Mouse (Mus musculus) limb, embryonic 12.5 days (tissue): ENCODE measurements at regions not wholly inside any gene's neighbourhood (a gene's known extent, or its start where the extent isn't known, plus 50 kb on each side); places are given as distances from the start of the nearest gene placed in this dataset.

ENCODE experiments used
- ATAC-seq: fragments of 200-750 bp; cut with Nextera tagmentation; 2 replicates; pipeline ENCODE4 v1.8.0; 2017; ENCODE audit warnings: low read depth, moderate TSS enrichment; ENCODE audit not compliant: insufficient number of reproducible peaks, insufficient read depth, low FRiP score, low TSS enrichment
- H3K27ac ChIP-seq: fragments of 300-500 bp; sonication (generic); 2 replicates; pipeline ENCODE4 v1.5.1; 2016; ENCODE audit warnings: mild to moderate bottlenecking, moderate library complexity
- H3K27me3 ChIP-seq: fragments of 300-500 bp; sonication (generic); 2 replicates; pipeline ENCODE4 v1.6.1; 2016; ENCODE audit warnings: mild to moderate bottlenecking, moderate library complexity
- H3K36me3 ChIP-seq: fragments of 300-500 bp; sonication (generic); 2 replicates; pipeline ENCODE4 v1.6.1; 2016; ENCODE audit warnings: mild to moderate bottlenecking, moderate library complexity
- H3K4me1 ChIP-seq: fragments of 300-500 bp; sonication (generic); replicated peaks from 2 replicates; pipeline ENCODE4 v1.6.1; 2016
- H3K4me2 ChIP-seq: fragments of 300-500 bp; sonication (generic); 2 replicates; pipeline ENCODE4 v1.6.1; 2016; ENCODE audit warnings: mild to moderate bottlenecking, moderate library complexity
- H3K4me3 ChIP-seq: fragments of 300-500 bp; sonication (generic); replicated peaks from 2 replicates; pipeline ENCODE4 v1.5.1; 2016; ENCODE audit warnings: mild to moderate bottlenecking
- H3K9ac ChIP-seq: fragments of 300-500 bp; sonication (generic); replicated peaks from 2 replicates; pipeline ENCODE4 v1.6.1; 2016; ENCODE audit warnings: mild to moderate bottlenecking, moderate library complexity
- H3K9me3 ChIP-seq: fragments of 300-500 bp; sonication (generic); 2 replicates; pipeline ENCODE4 v1.6.1; 2016; ENCODE audit warnings: mild to moderate bottlenecking, moderate library complexity
- WGBS: fragments of 180-500 bp; shearing (Covaris S2); methylation state at CpG from one replicate; pipeline ENCODE4 v1.1.7; 2016; 5-methylcytosine and 5-hydroxymethylcytosine counted together

DNA sequence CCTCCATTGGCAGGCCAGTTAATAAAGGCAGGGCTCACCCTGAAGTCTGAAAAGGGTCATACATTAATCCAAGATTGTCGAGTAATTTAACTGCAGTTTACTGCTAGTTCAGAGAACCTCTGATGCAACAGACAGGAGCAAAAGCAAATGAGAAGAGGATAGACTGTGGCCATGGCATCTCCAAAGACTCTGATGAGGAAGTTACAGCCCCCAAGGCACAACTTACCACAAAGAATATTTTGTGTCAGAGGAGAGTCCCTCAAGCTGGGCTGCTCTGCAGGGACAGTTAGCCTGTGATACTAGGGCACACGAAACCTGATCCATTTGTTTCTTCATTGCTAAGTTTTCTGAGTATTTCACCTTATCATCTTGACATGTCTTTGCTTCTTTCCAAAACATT lies 130.9 kb upstream of the Sesn3 start:
- Histone ChIP-seq H3K4me3 (no peak overlapping the region), H3K36me3 (no peaks in the 10 kb centered on the region), H3K27me3 (no peaks in the 10 kb centered on the region), H3K27ac (no peak overlapping the region), H3K4me2 (no peak overlapping the region), H3K4me1 (no peaks in the 10 kb centered on the region), H3K9me3 (no peaks in the 10 kb centered on the region), H3K9ac (no peak overlapping the region)
- no peak for ATAC-seq
- 58% methylated on average over 2 of the region's 2 CpGs for WGBS

DNA sequence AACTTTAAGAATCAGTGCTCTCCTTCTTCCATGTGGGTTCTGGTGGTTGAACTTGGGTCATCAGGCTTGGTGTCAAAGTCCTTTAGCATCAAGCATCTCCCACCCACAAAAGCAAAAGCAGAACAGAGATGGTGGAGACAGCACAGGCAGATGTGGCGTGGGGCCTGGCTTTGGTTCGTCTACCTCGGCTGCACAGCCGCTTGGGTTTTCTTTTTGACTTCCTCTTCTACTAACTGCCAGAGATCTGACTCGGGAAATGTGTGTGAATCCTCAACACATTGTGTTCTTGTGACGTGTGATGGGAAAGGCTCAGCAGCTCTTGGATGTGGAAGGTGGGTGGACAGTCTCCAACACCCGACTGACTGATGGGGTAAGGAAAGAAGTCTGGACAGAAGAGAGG lies 127.8 kb upstream of the Sesn3 start:
- no peaks in the 10 kb centered on the region for H3K4me1 ChIP-seq
- ATAC-seq = no peak
- WGBS = 84% methylated on average over 7 of the region's 7 CpGs
- no peak overlapping the region for H3K27ac ChIP-seq
- no peaks in the 10 kb centered on the region for H3K27me3 ChIP-seq
- no peak overlapping the region for H3K4me3 ChIP-seq
- H3K4me2 ChIP-seq = no peak overlapping the region
- no peaks in the 10 kb centered on the region for H3K9me3 ChIP-seq
- H3K36me3 ChIP-seq = no peaks in the 10 kb centered on the region
- no peak overlapping the region for H3K9ac ChIP-seq

DNA sequence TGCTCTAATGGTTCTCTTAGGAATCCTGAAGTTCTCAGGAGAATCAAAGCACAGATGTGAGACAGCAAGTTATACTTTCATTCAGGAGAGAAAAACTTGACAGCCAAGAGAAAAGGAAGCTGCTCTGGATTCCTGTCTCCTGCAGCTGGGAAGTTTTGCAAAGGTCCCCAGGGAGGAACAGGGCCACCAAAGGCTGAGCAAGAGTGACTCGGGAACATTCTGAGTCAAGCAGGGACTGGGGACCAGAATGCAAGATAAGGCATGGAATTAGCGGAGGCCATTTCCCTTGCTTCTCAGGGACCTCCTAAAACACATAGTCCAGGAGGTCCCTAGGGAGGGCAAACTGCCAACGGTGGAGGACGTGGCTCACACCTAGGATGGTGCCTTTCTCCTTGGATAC lies 127.1 kb upstream of the Sesn3 start:
- Histone ChIP-seq H3K27me3 (no peaks in the 10 kb centered on the region), H3K9ac (no peak overlapping the region), H3K4me2 (no peak overlapping the region), H3K4me3 (no peak overlapping the region), H3K36me3 (no peaks in the 10 kb centered on the region), H3K27ac (no peak overlapping the region), H3K9me3 (no peaks in the 10 kb centered on the region), H3K4me1 (no peaks in the 10 kb centered on the region)
- ATAC-seq = no peak
- 68% methylated on average over 4 of the region's 4 CpGs for WGBS

DNA sequence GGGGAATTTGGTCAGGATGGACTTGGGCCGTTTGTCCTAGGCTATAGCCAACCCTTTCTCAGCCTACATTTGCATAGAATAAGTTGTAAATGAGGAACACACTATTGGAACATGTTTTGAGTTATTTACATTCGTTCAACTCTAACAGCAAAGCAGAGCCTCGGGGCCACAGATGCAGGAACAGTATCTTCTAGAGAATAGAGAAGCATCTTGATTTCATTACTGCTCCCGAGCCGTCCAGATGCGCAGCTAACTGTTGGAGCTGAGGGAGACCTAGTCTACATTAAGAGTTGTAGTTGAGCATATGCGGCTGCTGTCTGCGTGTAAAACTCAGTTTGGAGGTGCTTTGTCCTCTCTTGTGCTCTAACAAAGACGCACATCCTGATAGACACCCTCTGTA lies 124.6 kb upstream of the Sesn3 start:
- no peaks in the 10 kb centered on the region for H3K27me3 ChIP-seq
- H3K9ac ChIP-seq = no peak overlapping the region
- no peak overlapping the region for H3K4me2 ChIP-seq
- 49% methylated on average over 9 of the region's 9 CpGs for WGBS
- no peaks in the 10 kb centered on the region for H3K36me3 ChIP-seq
- no peak overlapping the region for H3K4me3 ChIP-seq
- H3K4me1 ChIP-seq = no peaks in the 10 kb centered on the region
- no peak for ATAC-seq
- no peak overlapping the region for H3K27ac ChIP-seq
- 0 out of 2 replicates have a peak, but pooled peaks cover 3% of the 10 kb centered on the region for H3K9me3 ChIP-seq

DNA sequence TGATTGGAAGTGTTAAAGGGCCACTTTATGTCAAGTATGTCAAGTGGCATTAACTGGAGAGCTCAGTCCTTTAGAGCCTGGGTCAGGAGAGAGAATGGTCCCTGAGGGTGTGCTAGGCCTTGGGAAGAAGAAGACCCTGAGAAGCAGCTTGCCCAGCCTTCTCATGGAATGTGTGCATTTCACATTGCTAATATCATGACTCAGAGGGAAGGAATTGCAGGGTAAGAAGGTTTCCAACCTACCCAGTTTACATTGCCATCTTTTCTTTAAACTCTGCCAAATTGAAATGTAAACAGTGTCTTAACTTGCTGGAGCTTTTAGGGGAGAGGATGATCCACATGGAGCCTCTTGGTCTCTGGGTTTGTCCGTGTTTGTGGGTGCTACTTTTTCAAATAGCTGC lies 117.9 kb upstream of the Sesn3 start:
- no peak for ATAC-seq
- H3K27ac ChIP-seq = no peak overlapping the region
- 67% methylated on average over 1 of the region's 1 CpGs for WGBS

DNA sequence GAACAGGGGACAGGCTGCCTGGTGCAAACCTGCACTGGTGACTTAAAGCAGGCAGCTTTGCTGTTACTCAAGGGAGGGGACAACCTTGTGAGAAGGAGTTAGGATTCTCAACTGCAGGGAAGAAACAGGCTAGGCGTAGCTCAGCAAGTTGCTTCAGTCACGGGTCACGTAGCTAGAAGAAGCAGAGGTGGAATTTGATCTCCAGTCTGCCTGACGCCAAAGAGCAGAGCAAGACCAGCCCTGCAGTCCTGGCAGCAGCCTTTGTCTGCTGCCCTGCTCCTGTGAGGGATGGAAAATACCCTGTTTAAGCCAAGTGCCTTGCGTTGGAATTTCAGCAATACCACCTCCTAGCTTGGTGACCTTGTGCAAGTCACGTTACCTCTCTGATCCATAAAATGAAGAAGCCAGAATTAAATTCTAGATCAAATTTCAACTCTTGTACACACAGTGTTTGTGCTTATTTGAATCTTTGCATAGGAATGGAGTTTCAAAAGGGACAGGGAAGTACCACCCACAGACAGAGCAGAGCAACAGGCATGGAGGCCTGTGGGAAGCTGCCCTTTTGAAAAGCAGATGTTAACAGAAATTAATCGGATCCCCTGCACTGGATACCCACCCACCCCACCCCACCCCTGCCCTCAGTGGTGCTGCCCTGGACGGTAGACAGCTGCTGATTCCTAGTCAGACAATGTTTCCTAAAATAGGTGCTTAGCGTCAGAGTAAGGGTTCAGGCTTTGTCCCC lies 116.6 kb upstream of the Sesn3 start:
- no peak overlapping the region for H3K4me3 ChIP-seq
- H3K4me1 ChIP-seq = 0 out of 2 replicates have a peak, but pooled peaks cover 6% of the 10 kb centered on the region
- no peak overlapping the region for H3K27ac ChIP-seq
- no peak for ATAC-seq
- WGBS = 41% methylated on average over 9 of the region's 9 CpGs
- no peak overlapping the region for H3K9ac ChIP-seq
- H3K27me3 ChIP-seq = no peaks in the 10 kb centered on the region
- 0 out of 2 replicates have a peak, but pooled peaks cover 8% of the 10 kb centered on the region for H3K9me3 ChIP-seq
- no peaks in the 10 kb centered on the region for H3K36me3 ChIP-seq
- no peak overlapping the region for H3K4me2 ChIP-seq

More for the DNA sequence above, 117.9 kb upstream of the Sesn3 start:
- H3K9me3 ChIP-seq = 0 out of 2 replicates have a peak, but pooled peaks cover 3% of the 10 kb centered on the region
- H3K4me2 ChIP-seq = no peak overlapping the region
- no peaks in the 10 kb centered on the region for H3K36me3 ChIP-seq
- H3K27me3 ChIP-seq = no peaks in the 10 kb centered on the region
- H3K9ac ChIP-seq = no peak overlapping the region
- 0 out of 2 replicates have a peak, but pooled peaks cover 6% of the 10 kb centered on the region for H3K4me1 ChIP-seq
- H3K4me3 ChIP-seq = no peak overlapping the region

DNA sequence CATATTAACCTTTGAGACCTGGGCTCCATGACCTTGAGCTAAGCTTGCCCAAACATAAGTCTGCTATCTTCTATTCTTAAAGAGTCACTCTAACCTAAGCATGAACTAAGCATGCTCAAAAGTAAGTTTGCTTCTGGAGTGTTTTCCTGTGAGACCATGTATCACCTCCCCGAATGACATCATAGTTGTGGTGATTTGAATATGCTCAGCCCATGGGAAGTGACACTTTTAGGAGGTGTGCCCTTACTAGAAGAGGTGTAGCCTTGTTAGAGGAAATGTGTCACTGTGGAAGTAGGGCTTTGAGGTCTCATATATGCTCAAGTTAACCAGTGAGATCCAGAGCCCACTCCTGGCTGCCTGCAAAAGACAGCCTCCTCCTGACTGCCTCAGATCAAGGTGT lies 114.7 kb upstream of the Sesn3 start:
- Histone ChIP-seq H3K9me3 (0 out of 2 replicates have a peak, but pooled peaks cover 8% of the 10 kb centered on the region), H3K9ac (no peak overlapping the region), H3K4me3 (no peak overlapping the region), H3K27ac (no peak overlapping the region), H3K4me2 (no peak overlapping the region), H3K36me3 (no peaks in the 10 kb centered on the region), H3K4me1 (0 out of 2 replicates have a peak, but pooled peaks cover 6% of the 10 kb centered on the region), H3K27me3 (no peaks in the 10 kb centered on the region)
- ATAC-seq = no peak
- WGBS = 85% methylated on average over 1 of the region's 1 CpGs

DNA sequence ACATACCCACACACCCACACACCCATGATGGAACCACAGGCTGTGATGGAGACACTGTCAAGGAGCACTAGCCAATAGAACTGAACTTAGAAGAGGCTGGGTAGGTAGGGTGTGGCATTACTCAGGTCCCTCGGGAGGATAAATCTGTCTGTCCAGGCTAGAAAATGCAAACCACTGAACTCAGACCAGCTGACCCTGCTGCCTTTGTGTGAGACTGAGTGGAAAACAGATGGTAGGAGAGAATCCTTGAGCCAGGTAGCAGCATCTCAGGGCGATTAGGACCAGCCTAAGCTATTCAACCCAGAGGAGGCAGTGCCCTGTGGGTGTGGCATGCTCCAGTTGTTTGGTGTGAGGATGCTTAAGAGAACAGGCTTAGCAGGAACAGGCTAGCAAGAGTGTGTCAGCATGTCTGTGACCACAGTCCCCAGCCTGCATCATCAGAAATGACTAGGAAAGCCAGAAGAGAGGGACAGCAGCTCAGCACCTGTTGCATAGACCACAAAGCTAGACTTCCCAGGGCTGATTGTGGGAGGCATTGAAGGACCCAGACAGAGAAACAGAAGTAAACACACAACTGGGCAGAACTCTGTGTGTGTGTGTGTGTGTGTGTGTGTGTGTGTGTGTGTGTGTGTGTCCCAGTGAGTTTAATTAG lies 103.2 kb upstream of the Sesn3 start:
- no peak overlapping the region for H3K4me2 ChIP-seq
- peaks cover 36% of the 10 kb centered on the region for H3K4me1 ChIP-seq
- no peak overlapping the region for H3K9ac ChIP-seq
- 52% methylated on average over 2 of the region's 2 CpGs for WGBS
- no peak overlapping the region for H3K27ac ChIP-seq
- no peaks in the 10 kb centered on the region for H3K9me3 ChIP-seq
- no peaks in the 10 kb centered on the region for H3K36me3 ChIP-seq
- no peak overlapping the region for H3K4me3 ChIP-seq
- no peak for ATAC-seq
- peaks cover 7% of the 10 kb centered on the region; the same call in 1 of the 2 replicates for H3K27me3 ChIP-seq

DNA sequence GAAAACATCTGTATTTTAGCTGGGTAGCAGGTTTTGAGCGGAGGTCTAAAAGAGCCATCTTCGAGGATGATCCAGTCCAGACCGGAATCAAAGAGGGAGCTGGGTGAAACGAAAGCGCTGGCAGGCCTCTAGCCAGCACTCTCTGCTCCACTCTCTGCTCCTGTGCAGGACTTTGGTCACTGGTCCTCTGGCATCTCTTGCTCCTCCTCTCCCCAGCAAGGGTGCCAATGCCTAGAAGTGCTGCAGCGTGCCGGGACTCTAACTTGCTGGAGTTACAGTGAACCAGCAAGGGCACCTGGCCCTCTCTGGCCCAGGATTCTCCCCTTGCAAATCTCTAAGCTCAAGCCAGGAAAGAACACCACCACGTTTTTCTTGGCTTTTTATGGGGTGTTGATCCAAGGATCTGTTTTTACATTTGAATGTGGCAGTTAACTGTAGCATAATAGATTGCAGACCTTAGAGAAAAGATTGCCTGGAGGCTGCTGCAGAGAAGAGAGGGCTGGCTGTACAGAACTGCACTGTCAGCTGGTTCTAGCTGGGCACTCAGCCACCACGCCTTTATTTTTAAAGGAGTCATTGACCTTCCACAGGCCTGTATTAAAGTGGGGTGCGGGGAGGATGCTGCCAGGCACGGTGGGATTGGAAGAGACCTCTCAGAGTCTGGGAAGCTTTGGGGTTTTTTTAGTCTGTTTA lies 101.1 kb upstream of the Sesn3 start:
- H3K4me3 ChIP-seq = 0 out of 2 replicates have a peak overlapping the region, but pooled peaks have one; percentile 5
- peaks cover 7% of the 10 kb centered on the region; the same call in 1 of the 2 replicates for H3K27me3 ChIP-seq
- peak overlapping the region; percentile 46 for H3K4me2 ChIP-seq
- H3K36me3 ChIP-seq = no peaks in the 10 kb centered on the region
- H3K9me3 ChIP-seq = no peaks in the 10 kb centered on the region
- H3K27ac ChIP-seq = peak overlapping the region; percentile 89
- H3K4me1 ChIP-seq = peaks cover 45% of the 10 kb centered on the region
- peak overlapping the region; percentile 37; the same call in 1 of the 2 replicates for H3K9ac ChIP-seq
- 7% methylated on average over 11 of the region's 11 CpGs for WGBS
- peak; percentile 86 for ATAC-seq

DNA sequence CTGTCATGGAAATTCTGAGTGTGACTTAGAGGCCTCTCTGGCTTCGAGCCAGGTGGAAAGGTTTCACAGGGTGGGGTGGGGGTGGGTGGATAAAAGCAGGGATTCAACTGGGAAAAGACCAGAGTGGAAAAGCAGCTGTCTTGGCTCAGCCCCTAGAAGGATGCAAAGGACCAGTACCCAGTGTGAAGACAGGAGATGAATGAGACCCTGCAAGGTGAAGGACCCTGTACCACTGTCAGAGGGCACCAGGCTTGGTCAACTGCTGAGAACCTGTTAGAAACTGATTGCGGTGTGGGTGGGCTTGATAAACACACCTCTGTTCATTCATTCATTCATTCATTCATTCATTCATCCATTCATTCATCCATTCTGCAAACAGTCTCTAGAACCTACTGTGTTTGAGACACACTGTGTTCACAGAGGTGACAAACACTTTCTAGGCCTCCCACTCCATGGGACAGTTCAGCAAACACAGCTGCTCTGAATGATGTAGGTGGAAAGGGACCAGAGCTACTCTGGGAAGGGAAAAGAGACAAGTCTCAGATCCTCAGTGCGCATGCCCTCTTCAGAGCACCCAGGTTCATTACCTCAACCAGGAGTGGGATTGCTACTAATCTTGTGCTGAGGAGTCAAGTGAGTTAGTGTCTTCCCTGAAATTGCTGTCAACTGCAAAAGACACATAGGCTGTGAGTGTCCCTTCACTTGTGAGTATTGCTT lies 100.4 kb upstream of the Sesn3 start:
- Histone ChIP-seq H3K9ac (no peak overlapping the region), H3K4me3 (no peak overlapping the region), H3K27ac (peak overlapping the region; percentile 89), H3K9me3 (no peaks in the 10 kb centered on the region), H3K4me1 (peaks cover 45% of the 10 kb centered on the region), H3K36me3 (no peaks in the 10 kb centered on the region), H3K27me3 (peaks cover 7% of the 10 kb centered on the region; the same call in 1 of the 2 replicates), H3K4me2 (peak overlapping the region; percentile 46)
- ATAC-seq = peak; percentile 27
- WGBS = 53% methylated on average over 3 of the region's 3 CpGs
